Mouse (Mus musculus): ENCODE measurements around the gene Iqschfp.

GRCm38 (mm10) chr3:68607336-68607735 lies 715.3 kb downstream of the Iqschfp start:
- TF ChIP-seq CTCF (IDR thresholded peaks at IDR 0.05; ENCODE audit: low read depth) (no peak), EP300 (IDR thresholded peaks at IDR 0.05; ENCODE audit: low read depth) (no peak)
